Mouse (Mus musculus) c-Kit-negative CD71-positive TER-119-positive erythroid progenitor cells, embryonic 14.5 days (primary cell): ENCODE results near the gene Syt1.

Source experiments
- DNase-seq: peaks from one replicate; pipeline ENCODE4 v3.0.0-alpha.2; 2013; ENCODE audit warnings: low read depth, low spot score

Gene Syt1

GRCm38 (mm10) chr10:108577611-108578010 lies 433.2 kb downstream of the Syt1 start:
- no peak for DNase-seq

- no peak for DNase-seq
Observed at GRCm38 (mm10) chr10:108572764-108573163, 438.0 kb downstream of the Syt1 start.

GRCm38 (mm10) chr10:108571104-108571503 lies 439.7 kb downstream of the Syt1 start:
- no peak for DNase-seq

- no peak for DNase-seq
Observed at GRCm38 (mm10) chr10:108569568-108570139, 441.1 kb downstream of the Syt1 start.

- DNase-seq, result no peak
Observed at GRCm38 (mm10) chr10:108568925-108569324, 441.9 kb downstream of the Syt1 start.

- DNase-seq, result no peak
Observed at GRCm38 (mm10) chr10:108568136-108568535, 442.6 kb downstream of the Syt1 start.

- DNase-seq, result no peak
Observed at GRCm38 (mm10) chr10:108567456-108567855, 443.3 kb downstream of the Syt1 start.

GRCm38 (mm10) chr10:108559607-108559908 lies 451.2 kb downstream of the Syt1 start:
- no peak for DNase-seq

GRCm38 (mm10) chr10:108558812-108559606 lies 451.8 kb downstream of the Syt1 start:
- DNase-seq, result no peak

GRCm38 (mm10) chr10:108552544-108552943 lies 458.2 kb downstream of the Syt1 start:
- no peak for DNase-seq

GRCm38 (mm10) chr10:108545715-108546114 lies 465.1 kb downstream of the Syt1 start:
- DNase-seq, result no peak

GRCm38 (mm10) chr10:108541555-108541954 lies 469.2 kb downstream of the Syt1 start:
- no peak for DNase-seq

GRCm38 (mm10) chr10:108538546-108538945 lies 472.2 kb downstream of the Syt1 start:
- no peak for DNase-seq

GRCm38 (mm10) chr10:108537641-108538040 lies 473.1 kb downstream of the Syt1 start:
- DNase-seq, result no peak

GRCm38 (mm10) chr10:108535922-108536321 lies 474.9 kb downstream of the Syt1 start:
- no peak for DNase-seq

GRCm38 (mm10) chr10:108534112-108534511 lies 476.7 kb downstream of the Syt1 start:
- DNase-seq, result no peak

- DNase-seq, result no peak
Observed at GRCm38 (mm10) chr10:108532916-108533315, 477.9 kb downstream of the Syt1 start.

GRCm38 (mm10) chr10:108532283-108532682 lies 478.5 kb downstream of the Syt1 start:
- no peak for DNase-seq

- DNase-seq, result no peak
Observed at GRCm38 (mm10) chr10:108531641-108532040, 479.1 kb downstream of the Syt1 start.

- DNase-seq, result no peak
Observed at GRCm38 (mm10) chr10:108531111-108531510, 479.7 kb downstream of the Syt1 start.

GRCm38 (mm10) chr10:108528338-108528737 lies 482.4 kb downstream of the Syt1 start:
- DNase-seq, result no peak

- no peak for DNase-seq
Observed at GRCm38 (mm10) chr10:108525506-108525905, 485.3 kb downstream of the Syt1 start.

GRCm38 (mm10) chr10:108524306-108525029 lies 486.3 kb downstream of the Syt1 start:
- DNase-seq, result no peak
